Mouse (Mus musculus) forebrain, embryonic 16.5 days (tissue): ENCODE results near the gene Dab2. TPM values are rescaled to one million over a fixed set of nuclear protein-coding genes. Genes with fewer than 3 reads are reported as not detected.

Experiments used
- ATAC-seq: fragments of 200-750 bp; cut with Nextera tagmentation; 2 replicates; pipeline ENCODE4 v1.8.0; 2017; ENCODE audit warnings: mild to moderate bottlenecking, moderate library complexity
- H3K27ac ChIP-seq: fragments of 300-500 bp; sonication (generic); 2 replicates; pipeline ENCODE4 v1.5.1; 2014; ENCODE audit warnings: low read length, control low read depth
- H3K27me3 ChIP-seq: fragments of 300-500 bp; sonication (generic); replicated peaks from 2 replicates; pipeline ENCODE4 v1.6.1; 2014; ENCODE audit warnings: low read length; ENCODE audit not compliant: control insufficient read depth, insufficient read depth
- H3K36me3 ChIP-seq: fragments of 300-500 bp; sonication (generic); 2 replicates; pipeline ENCODE4 v1.6.1; 2014; ENCODE audit not compliant: control insufficient read depth, insufficient read depth
- H3K4me1 ChIP-seq: fragments of 300-500 bp; sonication (generic); replicated peaks from 2 replicates; pipeline ENCODE4 v1.6.1; 2014; ENCODE audit warnings: low read length; ENCODE audit not compliant: control insufficient read depth, insufficient read depth
- H3K4me2 ChIP-seq: fragments of 300-500 bp; sonication (generic); 2 replicates; pipeline ENCODE4 v1.6.1; 2014; ENCODE audit warnings: mild to moderate bottlenecking, low read length, control low read depth
- H3K4me3 ChIP-seq: fragments of 300-500 bp; sonication (generic); replicated peaks from 2 replicates; pipeline ENCODE4 v1.5.1; 2014; ENCODE audit warnings: mild to moderate bottlenecking, low read length, control low read depth
- H3K9ac ChIP-seq: fragments of 300-500 bp; sonication (generic); replicated peaks from 2 replicates; pipeline ENCODE4 v1.6.1; 2014; ENCODE audit warnings: low read depth, low read length, control low read depth
- H3K9me3 ChIP-seq: fragments of 300-500 bp; sonication (generic); 2 replicates; pipeline ENCODE4 v1.6.1; 2016; ENCODE audit warnings: low read length; ENCODE audit not compliant: control insufficient read depth
- WGBS: fragments of 180-500 bp; shearing (Covaris S2); extraction: QIAGEN DNeasy Blood & Tissue Kit; methylation state at CpG from one replicate; pipeline ENCODE4 v1.1.7; 2014; 5-methylcytosine and 5-hydroxymethylcytosine counted together
- polyA plus RNA-seq: library from polyadenylated mRNA; unstranded; fragments of >200 nt; fragmentation: Nextera tagmentation; extraction: Ambion mirVana; gene quantifications from 2 replicates; pipeline ENCODE4 v1.2.1, GENCODE M21; 2015

Gene Dab2
- polyA plus RNA-seq, 1 experiment from 2014 or later: 13.1 TPM

- Histone ChIP-seq H3K9me3 (no peaks in the 10 kb centered on the region), H3K4me2 (peak overlapping the region; percentile 94), H3K27me3 (no peaks in the 10 kb centered on the region), H3K4me3 (peak overlapping the region; percentile 65), H3K4me1 (peaks cover 8% of the 10 kb centered on the region; the same call in 1 of the 2 replicates), H3K27ac (no peak overlapping the region), H3K9ac (peak overlapping the region; percentile 60), H3K36me3 (no peaks in the 10 kb centered on the region)
- WGBS: 2% methylated on average over 49 of the region's 49 CpGs
- peak; percentile 92 for ATAC-seq
These were observed 86.8 kb downstream of the Dab2 start for GRCm38 (mm10) chr15:6386159-6386951.

GRCm38 (mm10) chr15:6386961-6387728, 87.6 kb downstream of the Dab2 start:
- H3K4me1 ChIP-seq: peaks cover 8% of the 10 kb centered on the region; the same call in 1 of the 2 replicates
- H3K27ac ChIP-seq: no peak overlapping the region
- no peaks in the 10 kb centered on the region for H3K9me3 ChIP-seq
- ATAC-seq: peak; percentile 36; the same call in 1 of the 2 replicates
- H3K27me3 ChIP-seq: no peaks in the 10 kb centered on the region
- peak overlapping the region; percentile 94 for H3K4me2 ChIP-seq
- H3K9ac ChIP-seq: peak overlapping the region; percentile 60
- peak overlapping the region; percentile 65 for H3K4me3 ChIP-seq
- WGBS: 6% methylated on average over 19 of the region's 19 CpGs
- no peaks in the 10 kb centered on the region for H3K36me3 ChIP-seq

GRCm38 (mm10) chr15:6387729-6388070, 88.1 kb downstream of the Dab2 start:
- Histone ChIP-seq H3K4me2 (peak overlapping the region; percentile 94), H3K9me3 (no peaks in the 10 kb centered on the region), H3K27me3 (no peaks in the 10 kb centered on the region), H3K4me3 (peak overlapping the region; percentile 65), H3K27ac (no peak overlapping the region), H3K9ac (no peak overlapping the region), H3K36me3 (no peaks in the 10 kb centered on the region), H3K4me1 (peaks cover 8% of the 10 kb centered on the region; the same call in 1 of the 2 replicates)
- WGBS: 19% methylated on average over 6 of the region's 6 CpGs
- no peak for ATAC-seq

GRCm38 (mm10) chr15:6388146-6388545, 88.6 kb downstream of the Dab2 start:
- no peaks in the 10 kb centered on the region for H3K9me3 ChIP-seq
- peaks cover 8% of the 10 kb centered on the region; the same call in 1 of the 2 replicates for H3K4me1 ChIP-seq
- no peak for ATAC-seq
- no peaks in the 10 kb centered on the region for H3K27me3 ChIP-seq
- H3K27ac ChIP-seq: no peak overlapping the region
- 66% methylated on average over 3 of the region's 3 CpGs for WGBS
- H3K4me2 ChIP-seq: no peak overlapping the region
- H3K9ac ChIP-seq: no peak overlapping the region
- H3K4me3 ChIP-seq: peak overlapping the region; percentile 65
- no peaks in the 10 kb centered on the region for H3K36me3 ChIP-seq

DNA sequence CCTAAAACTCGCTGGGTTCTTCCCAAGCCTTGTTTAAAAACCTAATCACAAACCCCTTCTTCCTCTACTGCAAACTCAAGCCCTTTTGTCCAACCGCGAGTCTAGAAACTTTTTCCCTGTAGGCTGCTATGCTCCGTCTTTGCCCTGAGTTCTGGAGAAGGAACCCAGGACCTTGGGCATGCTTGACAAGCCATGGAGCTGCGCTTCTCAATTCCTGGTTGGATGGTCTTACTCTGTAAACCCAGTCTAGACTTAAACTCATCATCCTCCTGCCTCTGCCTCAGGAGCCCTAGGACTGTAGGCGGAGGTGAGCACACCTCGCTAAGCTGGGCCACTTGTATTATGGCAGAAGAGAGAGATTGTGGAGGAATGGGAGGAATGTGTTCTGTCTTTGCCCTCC, 89.0 kb downstream of the Dab2 start:
- whole genome bisulfite sequencing: 94% methylated on average over 7 of the region's 7 CpGs
- no peak overlapping the region for H3K9ac ChIP-seq
- ATAC-seq: no peak
- H3K27ac ChIP-seq: no peak overlapping the region
- no peaks in the 10 kb centered on the region for H3K27me3 ChIP-seq
- H3K9me3 ChIP-seq: no peaks in the 10 kb centered on the region
- peaks cover 8% of the 10 kb centered on the region; the same call in 1 of the 2 replicates for H3K4me1 ChIP-seq
- H3K4me3 ChIP-seq: no peak overlapping the region
- H3K4me2 ChIP-seq: no peak overlapping the region
- H3K36me3 ChIP-seq: no peaks in the 10 kb centered on the region

- no peaks in the 10 kb centered on the region for H3K36me3 ChIP-seq
- ATAC-seq: no peak
- H3K4me3 ChIP-seq: no peak overlapping the region
- no peaks in the 10 kb centered on the region for H3K27me3 ChIP-seq
- H3K9me3 ChIP-seq: no peaks in the 10 kb centered on the region
- no peak overlapping the region for H3K9ac ChIP-seq
- H3K27ac ChIP-seq: no peak overlapping the region
- no peak overlapping the region for H3K4me2 ChIP-seq
- WGBS: 71% methylated on average over 4 of the region's 4 CpGs
- peaks cover 8% of the 10 kb centered on the region; the same call in 1 of the 2 replicates for H3K4me1 ChIP-seq
These were observed 90.5 kb downstream of the Dab2 start for GRCm38 (mm10) chr15:6390106-6390505.

DNA sequence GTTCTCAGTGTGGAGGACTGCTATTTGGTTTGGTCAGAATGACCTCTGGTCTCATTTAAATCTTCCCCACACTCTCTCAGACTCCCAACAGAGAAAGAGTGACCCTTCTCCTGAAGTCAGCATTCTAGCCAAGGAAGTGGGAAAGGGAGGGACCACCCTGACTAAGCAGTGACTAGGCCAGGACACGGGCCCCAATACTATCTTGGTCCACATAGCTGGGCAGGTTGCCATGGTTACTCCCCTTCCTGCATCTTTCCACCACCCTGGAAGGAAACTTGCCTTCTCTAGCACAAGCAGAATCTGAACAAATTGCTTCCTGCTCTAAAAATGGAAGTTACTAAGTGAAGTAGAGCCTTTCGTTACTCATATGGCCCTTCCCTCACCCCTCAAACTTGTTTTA, 91.1 kb downstream of the Dab2 start:
- Histone ChIP-seq H3K9me3 (no peaks in the 10 kb centered on the region), H3K9ac (no peak overlapping the region), H3K27me3 (no peaks in the 10 kb centered on the region), H3K4me3 (no peak overlapping the region), H3K4me1 (peaks cover 8% of the 10 kb centered on the region; the same call in 1 of the 2 replicates), H3K4me2 (no peak overlapping the region), H3K36me3 (no peaks in the 10 kb centered on the region), H3K27ac (no peak overlapping the region)
- 52% methylated on average over 2 of the region's 2 CpGs for WGBS
- no peak for ATAC-seq

DNA sequence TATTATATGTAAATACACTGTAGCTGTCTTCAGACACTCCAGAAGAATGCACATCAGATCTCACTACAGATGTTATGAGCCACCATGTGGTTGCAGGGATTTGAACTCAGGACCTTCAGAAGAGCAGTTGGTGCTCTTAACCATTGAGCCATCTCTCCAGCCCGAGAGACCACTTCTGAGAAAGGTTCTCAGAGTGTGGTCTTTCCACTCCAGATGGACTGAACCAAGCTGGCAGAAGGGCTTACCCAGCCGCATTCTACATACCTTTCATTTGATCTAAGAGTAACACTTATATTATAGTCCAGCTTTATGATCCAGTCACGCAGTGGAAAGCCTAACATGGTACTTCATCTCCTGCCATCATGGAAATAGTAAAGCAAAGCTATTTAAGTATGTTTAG, 92.3 kb downstream of the Dab2 start:
- no peak for ATAC-seq
- Histone ChIP-seq H3K27me3 (no peaks in the 10 kb centered on the region), H3K4me1 (peaks cover 5% of the 10 kb centered on the region; the same call in 1 of the 2 replicates), H3K27ac (no peak overlapping the region), H3K4me2 (no peak overlapping the region), H3K36me3 (no peaks in the 10 kb centered on the region), H3K9me3 (no peaks in the 10 kb centered on the region), H3K9ac (no peak overlapping the region), H3K4me3 (no peak overlapping the region)
- WGBS: 89% methylated on average over 3 of the region's 3 CpGs

DNA sequence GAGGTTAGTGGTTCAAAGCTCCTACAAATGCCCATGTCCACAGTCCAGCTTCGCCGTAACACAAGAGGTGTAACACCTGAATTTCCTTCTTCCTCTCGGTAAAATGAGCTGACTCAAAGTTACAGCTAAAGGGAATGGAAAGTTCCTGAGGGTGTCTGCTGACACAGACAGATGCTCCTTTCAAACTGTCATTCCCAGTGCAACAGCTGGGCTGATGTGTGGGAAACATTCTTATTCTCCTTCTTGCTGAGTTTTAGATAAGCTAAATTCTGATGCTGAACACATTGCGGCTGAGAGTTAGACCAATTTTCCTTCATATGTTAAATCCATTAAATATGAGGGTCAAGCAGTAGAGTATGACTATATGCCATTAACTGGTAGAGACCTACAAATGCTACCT, 94.0 kb downstream of the Dab2 start:
- Histone ChIP-seq H3K36me3 (no peaks in the 10 kb centered on the region), H3K9ac (no peak overlapping the region), H3K27ac (no peak overlapping the region), H3K4me1 (no peaks in the 10 kb centered on the region), H3K9me3 (no peaks in the 10 kb centered on the region), H3K27me3 (no peaks in the 10 kb centered on the region), H3K4me2 (no peak overlapping the region), H3K4me3 (no peak overlapping the region)
- 96% methylated on average over 4 of the region's 4 CpGs for WGBS
- no peak for ATAC-seq
